Mouse (Mus musculus) liver, embryonic 14.5 days (tissue): Measurements from ENCODE around the gene H2afz. TPM values are rescaled to one million over a fixed set of nuclear protein-coding genes. Genes with fewer than 3 reads are reported as not detected.

Source experiments
- ATAC-seq: fragments of 200-750 bp; cut with Nextera tagmentation; 2 replicates; pipeline ENCODE4 v1.8.0; 2017; ENCODE audit warnings: moderate number of reproducible peaks, mild to moderate bottlenecking, moderate library complexity; ENCODE audit not compliant: insufficient read depth
- DNase-seq, 3 experiments: peaks; one replicate each; pipeline ENCODE4 v3.0.0-alpha.2; 2012 to 2013; ENCODE audit warnings: low read depth in 3 of 3, low spot score in 3 of 3
- H3K27ac ChIP-seq: fragments of 300-500 bp; sonication (generic); 2 replicates; pipeline ENCODE4 v1.5.1; 2014; ENCODE audit warnings: moderate library complexity, mild to moderate bottlenecking, control low read depth, inconsistent platforms
- H3K27me3 ChIP-seq: fragments of 300-500 bp; sonication (generic); 2 replicates; pipeline ENCODE4 v1.6.1; 2014; ENCODE audit warnings: mild to moderate bottlenecking, low read length, moderate library complexity; ENCODE audit not compliant: control insufficient read depth, insufficient read depth
- H3K36me3 ChIP-seq: fragments of 300-500 bp; sonication (generic); replicated peaks from 2 replicates; pipeline ENCODE4 v1.6.1; 2014; ENCODE audit warnings: low read depth; ENCODE audit not compliant: control insufficient read depth, insufficient read depth
- H3K4me1 ChIP-seq, 2 experiments: fragments of 200-500 bp in 1 of 2; fragments of 300-500 bp in 1 of 2; sonication (generic) in 1 of 2; replicated peaks; 2 replicates each; pipeline ENCODE4 v1.6.1; 2012 to 2014; ENCODE audit warnings: antibody characterized with exemption in 1 of 2, inconsistent platforms in 1 of 2, low read length in 1 of 2; ENCODE audit not compliant: control insufficient read depth in 2 of 2, insufficient read depth in 2 of 2
- H3K4me2 ChIP-seq: fragments of 300-500 bp; sonication (generic); 2 replicates; pipeline ENCODE4 v1.6.1; 2014; ENCODE audit warnings: low read depth, mild to moderate bottlenecking, control low read depth, moderate library complexity
- H3K4me3 ChIP-seq, 2 experiments: fragments of 200-500 bp in 1 of 2; fragments of 300-500 bp in 1 of 2; sonication (generic) in 1 of 2; 2 replicates each; pipeline ENCODE4 v1.5.1; 2012 to 2014; ENCODE audit warnings: low read depth in 2 of 2, low read length in 2 of 2, mild to moderate bottlenecking in 2 of 2, control low read depth in 1 of 2, inconsistent platforms in 1 of 2, moderate library complexity in 1 of 2; ENCODE audit not compliant: insufficient read depth in 1 of 2
- H3K9ac ChIP-seq: fragments of 300-500 bp; sonication (generic); replicated peaks from 2 replicates; pipeline ENCODE4 v1.6.1; 2014; ENCODE audit warnings: mild to moderate bottlenecking, control low read depth, moderate library complexity
- H3K9me3 ChIP-seq: fragments of 300-500 bp; sonication (generic); 2 replicates; pipeline ENCODE4 v1.6.1; 2016; ENCODE audit warnings: low read length, mixed read lengths; ENCODE audit not compliant: control insufficient read depth
- CTCF ChIP-seq: IDR thresholded peaks from 2 replicates; pipeline ENCODE4 v1.5.1; 2016; ENCODE audit warnings: antibody characterized with exemption, low read depth, control low read depth
- EP300 ChIP-seq: IDR thresholded peaks from 2 replicates; pipeline ENCODE4 v1.6.1; 2016; ENCODE audit warnings: antibody characterized with exemption, low read depth
- WGBS: fragments of 180-500 bp; shearing (Covaris S2); extraction: QIAGEN DNeasy Blood & Tissue Kit; methylation state at CpG from one replicate; pipeline ENCODE4 v1.1.7; 2014; ENCODE audit not compliant: insufficient replicate concordance; 5-methylcytosine and 5-hydroxymethylcytosine counted together
- polyA plus RNA-seq, 2 experiments: library from polyadenylated mRNA; depleted of rRNA in 1 of 2; stranded (reverse) in 1 of 2; unstranded in 1 of 2; fragments of >200 nt; fragmentation: Nextera tagmentation in 1 of 2; extraction: Ambion mirVana in 1 of 2; gene quantifications; 2 replicates each; pipeline versions ENCODE4 v1.2.1 to v1.2.3; 2012 to 2014

Gene H2afz
- polyA plus RNA-seq, 2 experiments: 784 to 1,242 TPM

DNA sequence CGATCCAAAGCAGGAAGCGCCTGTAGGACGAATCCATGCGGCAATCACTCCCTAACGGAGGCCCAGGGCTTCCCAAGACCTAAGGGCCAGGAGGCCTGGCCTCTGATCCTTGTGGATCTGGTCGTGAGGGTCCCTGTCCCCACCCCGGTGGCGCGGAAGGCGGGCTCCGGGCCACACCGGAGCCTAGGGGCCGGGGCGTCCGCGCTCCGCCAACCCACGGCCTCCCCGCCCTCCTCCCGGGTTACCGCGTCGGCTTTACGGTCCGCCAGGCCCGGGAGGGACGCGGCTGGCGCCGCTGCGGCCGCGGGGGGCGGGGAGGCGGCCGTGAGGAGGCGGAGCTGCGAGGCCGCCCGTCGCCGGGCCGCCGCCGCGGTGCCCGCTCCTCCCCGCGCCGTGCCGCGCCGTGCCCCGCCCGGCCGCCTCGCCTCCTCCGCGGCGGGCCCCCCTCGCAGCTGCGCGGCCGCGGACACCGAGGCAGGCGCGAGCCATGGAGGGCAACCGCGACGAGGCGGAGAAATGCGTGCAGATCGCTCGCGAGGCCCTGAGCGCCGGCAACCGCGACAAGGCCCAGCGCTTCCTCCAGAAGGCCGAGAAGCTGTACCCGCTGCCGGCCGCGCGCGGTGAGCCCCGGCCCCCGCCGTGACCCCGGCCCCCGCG is 3.3 kb downstream of the H2afz start, which contains the start of gene Dnajb14:
TSS of gene Dnajb14 (plus strand) at position 239 of the 657 bp plus-strand sequence.
- DNase-seq: peak; percentile 50 to 64 (median 61)

DNA sequence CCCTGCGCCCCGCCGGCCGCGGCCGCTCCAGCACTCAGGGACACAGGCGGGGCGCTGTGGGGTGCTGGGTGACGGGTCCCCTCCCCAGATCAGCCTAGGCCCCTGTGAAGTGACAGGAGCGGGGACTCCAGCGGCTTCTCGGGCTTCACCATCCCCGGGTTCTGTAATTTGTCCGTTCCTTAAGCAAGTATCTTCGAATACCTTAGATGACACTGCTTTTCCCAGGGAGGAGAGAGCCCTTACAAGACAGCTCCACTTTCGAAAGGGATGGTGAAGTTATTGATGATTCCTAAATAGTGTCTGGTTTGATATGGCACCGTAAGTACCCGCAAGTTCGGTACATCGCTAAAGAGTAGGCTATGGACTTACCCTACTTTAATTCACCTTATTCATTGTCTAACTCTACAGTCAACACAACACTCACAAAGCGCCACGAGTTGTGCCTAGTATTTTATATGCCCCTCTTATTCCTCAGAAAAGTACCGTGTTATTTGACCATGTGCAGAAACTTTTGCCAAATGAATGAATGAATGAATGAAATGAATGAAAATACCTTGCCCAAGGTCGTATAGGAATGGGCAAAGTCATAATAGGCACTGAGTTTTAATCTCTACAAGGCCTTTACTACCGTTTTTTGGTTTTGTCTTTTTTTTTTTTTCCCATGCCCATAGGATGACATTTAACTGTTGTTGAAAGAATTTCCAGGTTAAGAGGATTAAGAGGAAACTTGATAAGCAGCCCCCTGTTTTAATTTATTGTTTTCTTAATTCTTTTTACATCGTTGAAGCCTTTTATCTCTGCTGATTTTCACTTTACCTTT is 4.0 kb downstream of the H2afz start:
- Histone ChIP-seq H3K9me3 (no peaks in the 10 kb centered on the region), H3K4me2 (peak overlapping the region; percentile 99), H3K9ac (peak overlapping the region; percentile 94), H3K36me3 (peaks cover 13% of the 10 kb centered on the region), H3K4me3 (peak overlapping the region; percentile 80 to 95), H3K4me1 (peaks cover 13 to 18% of the 10 kb centered on the region in 2 experiments), H3K27ac (peak overlapping the region; percentile 85), H3K27me3 (no peaks in the 10 kb centered on the region)
- 2% methylated on average over 26 of the region's 26 CpGs for WGBS
- peak; percentile 7; the same call in 1 of the 2 replicates for ATAC-seq
- TF ChIP-seq CTCF (no peak), EP300 (no peak)
- no peak for DNase-seq

More for the DNA sequence above, 3.3 kb downstream of the H2afz start, which contains the start of gene Dnajb14:
- Histone ChIP-seq H3K4me3 (peak within 1 kb of the TSS; percentile 80 to 95), H3K9ac (peak within 1 kb of the TSS; percentile 94), H3K27me3 (no peaks in the 10 kb centered on the region), H3K36me3 (peaks cover 13% of the 10 kb centered on the region), H3K27ac (peak within 1 kb of the TSS; percentile 85), H3K9me3 (no peaks in the 10 kb centered on the region), H3K4me1 (peaks cover 16 to 18% of the 10 kb centered on the region in 2 experiments), H3K4me2 (peak within 1 kb of the TSS; percentile 99)
- TF ChIP-seq EP300 (no peak), CTCF (no peak)
- WGBS: under 1% methylated on average over 76 of the region's 94 CpGs
- peak; percentile 59 for ATAC-seq

DNA sequence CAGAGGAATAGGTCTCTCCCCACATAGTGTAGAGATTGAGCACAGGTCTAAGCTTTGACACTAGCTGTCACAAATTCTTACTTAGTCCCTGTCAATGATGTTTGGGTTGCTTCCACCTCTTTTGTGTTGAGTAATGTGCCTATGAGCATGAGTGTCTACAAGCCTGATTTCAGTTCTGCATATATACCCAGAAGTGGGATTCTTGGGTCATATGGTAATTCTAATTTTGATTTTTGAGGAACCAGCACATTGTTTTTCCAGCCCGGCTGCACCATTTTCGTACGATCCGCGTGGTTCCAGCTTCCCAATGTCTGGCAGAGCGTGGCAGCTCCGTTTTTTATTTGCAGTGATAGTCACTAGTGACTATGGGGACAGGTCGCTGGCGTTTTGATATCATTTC is 5.1 kb downstream of the H2afz start:
- no peak for TF ChIP-seq CTCF
- TF ChIP-seq EP300: no peak
- Histone ChIP-seq H3K9me3 (no peaks in the 10 kb centered on the region), H3K27ac (no peak overlapping the region), H3K9ac (no peak overlapping the region), H3K36me3 (peaks cover 13% of the 10 kb centered on the region), H3K27me3 (no peaks in the 10 kb centered on the region), H3K4me3 (no peak overlapping the region), H3K4me1 (peaks cover 12 to 15% of the 10 kb centered on the region in 2 experiments), H3K4me2 (peak overlapping the region; percentile 99)
- no peak for ATAC-seq
- DNase-seq: no peak
- 89% methylated on average over 9 of the region's 9 CpGs for WGBS

DNA sequence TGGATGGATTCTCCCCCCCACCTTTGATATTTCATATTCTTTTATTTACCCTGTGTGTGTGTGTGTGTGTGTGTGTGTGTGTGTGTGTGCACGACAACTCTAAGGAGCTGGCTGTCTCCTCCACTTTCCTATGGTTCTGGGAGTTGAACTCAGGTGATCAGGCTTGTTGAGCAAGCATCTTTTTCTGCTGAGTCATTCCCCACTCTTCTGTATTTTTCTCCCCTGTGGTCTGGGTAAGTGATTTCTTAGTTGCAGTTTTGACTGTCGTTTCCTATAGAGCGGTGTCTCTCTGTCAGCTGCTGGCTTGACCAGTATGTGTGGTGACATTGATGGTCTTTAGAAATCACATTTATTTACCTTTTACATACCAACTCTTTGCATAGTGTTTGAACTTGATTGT is 15.0 kb downstream of the H2afz start:
- ATAC-seq: 0 out of 2 replicates have a peak, but pooled peaks have one; percentile 15
- H3K27ac ChIP-seq: no peak overlapping the region
- WGBS: 37% methylated on average over 3 of the region's 3 CpGs

More for the DNA sequence above, 15.0 kb downstream of the H2afz start:
- no peak overlapping the region for H3K4me2 ChIP-seq
- no peak for DNase-seq
- no peaks in the 10 kb centered on the region for H3K9me3 ChIP-seq
- no peak overlapping the region for H3K9ac ChIP-seq
- TF ChIP-seq CTCF: no peak
- no peak for TF ChIP-seq EP300
- H3K36me3 ChIP-seq: no peaks in the 10 kb centered on the region
- no peak overlapping the region for H3K4me3 ChIP-seq
- H3K4me1 ChIP-seq: peaks cover 0 to 10% of the 10 kb centered on the region in 2 experiments; a peak in 2 of 4 replicates
- H3K27me3 ChIP-seq: no peaks in the 10 kb centered on the region
